Mouse (Mus musculus) left cerebral cortex, adult 18-20 months (tissue): ENCODE results near the gene Glra1. TPM values are rescaled to one million over a fixed set of nuclear protein-coding genes. Genes with fewer than 3 reads are reported as not detected.
"Not testable (repeated sequence)": the region's sequence is repeated elsewhere in the genome, so short reads cannot be mapped to it uniquely, and the experiment has no call there.

Source experiments
- DNase-seq, 2 experiments: peaks; one replicate each; pipeline ENCODE4 v3.0.0; 2021 to 2022; ENCODE audit warnings: low spot score in 2 of 2, mixed read lengths in 1 of 2
- long read RNA-seq, 2 experiments: library from polyadenylated mRNA; stranded (forward); transcript quantifications; one replicate each; pipeline ENCODE4 v2.0.0; 2021
- total RNA-seq, 2 experiments: library from RNA; stranded (reverse); gene quantifications; 2 replicates each; pipeline ENCODE4 v1.2.3; 2021

Glra1 gene
- 1 to 10 TPM; 1.3 to 1.8 TPM for total RNA-seq
- long read RNA-seq, experiment 1, partial matches to known transcripts = 0 of 1 reads
- long read RNA-seq, experiment 1, other reads (novel, unspliced or antisense) = 1 of 1 reads
- long read RNA-seq, experiment 2 = 0 reads

GRCm38 (mm10) chr11:55607808-55608523 lies at the start of gene Glra1:
Gene Glra1, minus strand, starts transcription at chr11:55608198.
- peak; percentile 18 to 30 for DNase-seq

- no peak for DNase-seq
These were observed 29.0 kb upstream of the Glra1 start for GRCm38 (mm10) chr11:55636961-55637360.

- no peak for DNase-seq
These were observed 25.9 kb upstream of the Glra1 start for GRCm38 (mm10) chr11:55633901-55634300.

- DNase-seq = not testable (repeated sequence)
These were observed 6.6 kb upstream of the Glra1 start for GRCm38 (mm10) chr11:55614631-55615030.

GRCm38 (mm10) chr11:55608524-55608920 lies 524 bp upstream of the Glra1 start:
- peak in 1 of 2 experiments; percentile 8 for DNase-seq

GRCm38 (mm10) chr11:55607066-55607807 lies 761 bp downstream of the Glra1 start:
- peak; percentile 49 to 65 for DNase-seq

- DNase-seq = no peak
These were observed 6.4 kb downstream of the Glra1 start for GRCm38 (mm10) chr11:55601447-55602065.

GRCm38 (mm10) chr11:55595726-55596125 lies 12.3 kb downstream of the Glra1 start:
- DNase-seq = no peak

GRCm38 (mm10) chr11:55594411-55594810 lies 13.6 kb downstream of the Glra1 start:
- DNase-seq = no peak

GRCm38 (mm10) chr11:55591194-55591593 lies 16.8 kb downstream of the Glra1 start:
- no peak for DNase-seq

GRCm38 (mm10) chr11:55589376-55590167 lies 18.4 kb downstream of the Glra1 start:
- DNase-seq = no peak

GRCm38 (mm10) chr11:55574397-55574796 lies 33.6 kb downstream of the Glra1 start:
- peak; percentile 43 to 52 for DNase-seq

GRCm38 (mm10) chr11:55571144-55571543 lies 36.9 kb downstream of the Glra1 start:
- DNase-seq = peak; percentile 43 to 61

- DNase-seq = no peak
These were observed 41.5 kb downstream of the Glra1 start for GRCm38 (mm10) chr11:55566309-55567099.

- no peak for DNase-seq
These were observed 62.3 kb downstream of the Glra1 start for GRCm38 (mm10) chr11:55545690-55546089.

GRCm38 (mm10) chr11:55542671-55543070 lies 65.3 kb downstream of the Glra1 start:
- DNase-seq = no peak

- DNase-seq = no peak
These were observed 65.9 kb downstream of the Glra1 start for GRCm38 (mm10) chr11:55542128-55542527.

GRCm38 (mm10) chr11:55534766-55535165 lies 73.2 kb downstream of the Glra1 start:
- DNase-seq = no peak

GRCm38 (mm10) chr11:55533378-55533777 lies 74.6 kb downstream of the Glra1 start:
- DNase-seq = peak; percentile 73 to 80

GRCm38 (mm10) chr11:55530741-55531140 lies 77.3 kb downstream of the Glra1 start:
- no peak for DNase-seq
